Mouse (Mus musculus) heart, embryonic 16.5 days (tissue): ENCODE results near the gene Usp29. TPM values are rescaled to one million over a fixed set of nuclear protein-coding genes. Genes with fewer than 3 reads are reported as not detected.

ENCODE experiments used
- ATAC-seq: fragments of 200-750 bp; cut with Nextera tagmentation; replicated peaks from 2 replicates; pipeline ENCODE4 v1.8.0; 2017; ENCODE audit warnings: moderate number of reproducible peaks; ENCODE audit not compliant: insufficient read depth, low FRiP score; ENCODE audit errors: extremely low read depth
- H3K27ac ChIP-seq: fragments of 300-500 bp; sonication (generic); 2 replicates; pipeline ENCODE4 v1.5.1; 2014; ENCODE audit warnings: mild to moderate bottlenecking, low read length, control low read depth, moderate library complexity
- H3K27me3 ChIP-seq: fragments of 300-500 bp; sonication (generic); 2 replicates; pipeline ENCODE4 v1.6.1; 2014; ENCODE audit warnings: low read length, mixed read lengths; ENCODE audit not compliant: control insufficient read depth, insufficient read depth
- H3K36me3 ChIP-seq: fragments of 300-500 bp; sonication (generic); 2 replicates; pipeline ENCODE4 v1.6.1; 2014; ENCODE audit not compliant: control insufficient read depth, insufficient read depth
- H3K4me1 ChIP-seq: fragments of 300-500 bp; sonication (generic); 2 replicates; pipeline ENCODE4 v1.6.1; 2014; ENCODE audit warnings: low read length, mixed read lengths; ENCODE audit not compliant: control insufficient read depth, insufficient read depth
- H3K4me2 ChIP-seq: fragments of 300-500 bp; sonication (generic); 2 replicates; pipeline ENCODE4 v1.6.1; 2014; ENCODE audit warnings: low read depth, mild to moderate bottlenecking, control low read depth, low read length
- H3K4me3 ChIP-seq: fragments of 300-500 bp; sonication (generic); 2 replicates; pipeline ENCODE4 v1.5.1; 2014; ENCODE audit warnings: mild to moderate bottlenecking, control low read depth, low read length
- H3K9ac ChIP-seq: fragments of 300-500 bp; sonication (generic); 2 replicates; pipeline ENCODE4 v1.6.1; 2014; ENCODE audit warnings: low read length, control low read depth
- H3K9me3 ChIP-seq: fragments of 300-500 bp; sonication (generic); replicated peaks from 2 replicates; pipeline ENCODE4 v1.6.1; 2016; ENCODE audit warnings: low read length; ENCODE audit not compliant: control insufficient read depth
- whole genome bisulfite sequencing: fragments of 180-500 bp; shearing (Covaris S2); extraction: QIAGEN DNeasy Blood & Tissue Kit; methylation state at CpG from one replicate; pipeline ENCODE4 v1.1.7; 2014; 5-methylcytosine and 5-hydroxymethylcytosine counted together
- polyA plus RNA-seq: library from polyadenylated mRNA; unstranded; fragments of >200 nt; fragmentation: Nextera tagmentation; extraction: Ambion mirVana; gene quantifications from 2 replicates; pipeline ENCODE4 v1.2.1, GENCODE M21; 2015

Usp29 gene
- polyA plus RNA-seq, 1 experiment from 2014 or later, result 6.1 TPM

- H3K9me3 ChIP-seq, result no peaks in the 10 kb centered on the region
- 72% methylated on average over 11 of the region's 11 CpGs for WGBS
- no peaks in the 10 kb centered on the region for H3K27me3 ChIP-seq
- H3K27ac ChIP-seq, result no peak overlapping the region
- no peaks in the 10 kb centered on the region for H3K36me3 ChIP-seq
- H3K9ac ChIP-seq, result no peak overlapping the region
- no peak overlapping the region for H3K4me2 ChIP-seq
- no peak for ATAC-seq
- H3K4me1 ChIP-seq, result no peaks in the 10 kb centered on the region
- no peak overlapping the region for H3K4me3 ChIP-seq
These were observed 95.7 kb downstream of the Usp29 start for GRCm38 (mm10) chr7:6825966-6826647.

DNA sequence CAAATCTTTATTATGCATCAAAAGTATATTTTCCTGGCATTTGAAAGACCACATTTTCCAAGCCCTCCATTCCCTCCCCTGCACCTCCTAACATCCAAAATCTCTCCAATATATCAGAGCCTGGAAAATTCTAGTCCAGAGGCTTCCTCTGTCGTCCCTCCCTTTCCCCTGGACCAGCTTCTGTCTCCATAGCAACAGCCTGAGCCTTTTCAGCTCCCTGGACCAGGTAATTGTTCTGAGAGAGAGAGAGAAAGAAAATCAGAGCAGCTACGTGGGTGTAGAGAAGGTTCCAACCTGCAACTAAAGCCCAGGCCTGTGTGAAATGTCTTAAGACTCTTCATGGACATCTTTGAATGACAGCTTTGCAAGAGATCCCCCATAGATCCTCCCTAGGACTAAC lies 98.8 kb downstream of the Usp29 start:
- no peaks in the 10 kb centered on the region for H3K27me3 ChIP-seq
- 41% methylated on average over 2 of the region's 2 CpGs for WGBS
- no peak for ATAC-seq

DNA sequence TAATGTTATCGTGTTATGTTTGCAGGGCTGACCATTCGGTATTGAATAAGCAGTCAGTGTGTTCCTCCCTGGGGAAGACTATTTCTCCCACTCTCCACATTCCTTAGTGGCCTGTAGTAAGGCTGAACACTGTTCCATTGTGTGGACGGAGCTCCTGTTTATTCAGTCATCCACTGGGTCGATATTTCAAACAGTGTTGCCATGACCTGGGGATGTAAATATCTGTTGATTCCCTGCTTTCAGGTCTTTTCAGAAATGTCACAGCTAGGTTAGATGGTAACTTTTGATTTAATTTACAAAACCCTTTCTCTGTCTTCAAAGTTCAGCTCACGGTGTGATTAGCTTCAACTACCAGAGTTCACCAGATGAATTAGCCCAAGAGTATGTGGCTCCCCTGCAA lies 104.6 kb downstream of the Usp29 start:
- ATAC-seq, result no peak
- WGBS, result 55% methylated on average over 5 of the region's 5 CpGs
- Histone ChIP-seq H3K4me3 (no peak overlapping the region), H3K4me2 (no peak overlapping the region), H3K27me3 (no peaks in the 10 kb centered on the region), H3K36me3 (no peaks in the 10 kb centered on the region), H3K27ac (no peak overlapping the region), H3K9ac (no peak overlapping the region), H3K9me3 (no peaks in the 10 kb centered on the region), H3K4me1 (no peaks in the 10 kb centered on the region)

More for the DNA sequence above, 98.8 kb downstream of the Usp29 start:
- H3K9me3 ChIP-seq, result no peaks in the 10 kb centered on the region
- no peaks in the 10 kb centered on the region for H3K36me3 ChIP-seq
- no peaks in the 10 kb centered on the region for H3K4me1 ChIP-seq
- no peak overlapping the region for H3K4me2 ChIP-seq
- H3K27ac ChIP-seq, result no peak overlapping the region
- H3K4me3 ChIP-seq, result no peak overlapping the region
- no peak overlapping the region for H3K9ac ChIP-seq

- Histone ChIP-seq H3K4me3 (no peak overlapping the region), H3K4me1 (no peaks in the 10 kb centered on the region), H3K9me3 (no peaks in the 10 kb centered on the region), H3K27me3 (no peaks in the 10 kb centered on the region), H3K36me3 (no peaks in the 10 kb centered on the region), H3K4me2 (no peak overlapping the region), H3K27ac (no peak overlapping the region), H3K9ac (no peak overlapping the region)
- WGBS, result 39% methylated on average over 5 of the region's 5 CpGs
- no peak for ATAC-seq
These were observed 105.0 kb downstream of the Usp29 start for GRCm38 (mm10) chr7:6835351-6835750.

DNA sequence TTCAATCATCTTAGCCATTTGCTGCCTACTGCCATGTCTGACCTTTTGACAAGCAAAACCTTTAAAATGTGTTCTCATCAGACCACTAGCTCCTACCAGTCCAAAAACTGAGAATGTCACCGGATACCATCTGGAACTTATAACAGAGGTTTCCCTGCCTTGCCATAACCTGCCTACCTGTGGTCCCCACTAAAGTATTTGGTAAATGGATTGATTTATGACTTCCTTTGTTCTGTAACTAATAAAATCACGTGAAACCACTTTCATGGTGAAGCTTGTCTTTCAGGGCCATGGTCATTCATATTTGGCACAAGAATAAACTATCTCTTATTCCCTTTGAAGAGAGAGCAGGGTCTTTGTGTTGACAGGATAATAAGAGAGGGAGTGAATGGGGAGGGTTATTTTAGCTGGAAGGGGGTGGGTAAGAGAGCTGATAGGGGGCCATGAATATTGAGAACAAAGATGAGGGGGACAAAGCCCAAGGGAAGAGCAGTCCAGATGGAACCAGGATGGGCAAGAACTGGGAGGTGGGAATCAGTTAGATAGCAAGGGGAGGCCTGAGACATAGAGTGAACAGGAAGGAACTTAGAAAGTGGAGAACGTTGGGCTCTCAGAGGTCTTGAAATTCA lies 107.0 kb downstream of the Usp29 start:
- Histone ChIP-seq H3K4me1 (no peaks in the 10 kb centered on the region), H3K36me3 (no peaks in the 10 kb centered on the region), H3K9me3 (no peaks in the 10 kb centered on the region), H3K4me3 (no peak overlapping the region), H3K27me3 (no peaks in the 10 kb centered on the region), H3K4me2 (no peak overlapping the region), H3K9ac (no peak overlapping the region), H3K27ac (no peak overlapping the region)
- ATAC-seq, result no peak
- WGBS, result 60% methylated on average over 3 of the region's 3 CpGs

DNA sequence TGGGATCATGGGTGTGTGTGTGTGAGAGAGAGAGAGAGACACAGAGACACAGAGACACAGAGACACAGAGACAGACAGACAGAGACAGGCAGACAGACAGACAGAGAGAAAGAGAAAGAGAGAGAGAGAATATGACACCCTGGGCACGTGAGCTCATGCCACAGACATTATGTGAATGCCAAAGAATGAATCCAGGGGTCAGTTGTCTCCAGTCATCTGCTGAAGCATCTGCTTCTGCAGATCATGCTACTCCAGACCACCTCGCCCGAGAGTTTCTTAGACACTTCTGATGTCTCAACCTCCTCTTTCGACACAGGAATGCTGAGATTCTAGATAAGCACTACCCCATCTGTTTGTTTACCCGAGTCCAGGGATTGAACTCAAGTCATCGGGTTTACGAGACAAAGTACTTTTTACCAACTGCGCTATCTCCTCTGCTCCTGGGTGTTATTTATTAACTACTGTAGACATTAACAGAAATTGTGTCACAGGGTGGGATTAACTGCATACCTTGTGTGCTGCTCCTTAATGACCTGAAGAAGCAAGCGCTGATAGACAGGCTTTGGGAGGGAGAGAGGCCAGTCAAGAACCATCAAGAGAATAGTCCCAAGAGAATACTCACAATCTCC lies 107.7 kb downstream of the Usp29 start:
- 39% methylated on average over 9 of the region's 9 CpGs for WGBS
- H3K4me3 ChIP-seq, result no peak overlapping the region
- no peak overlapping the region for H3K4me2 ChIP-seq
- no peak overlapping the region for H3K27ac ChIP-seq
- no peaks in the 10 kb centered on the region for H3K27me3 ChIP-seq
- H3K36me3 ChIP-seq, result no peaks in the 10 kb centered on the region
- ATAC-seq, result no peak
- no peak overlapping the region for H3K9ac ChIP-seq
- H3K4me1 ChIP-seq, result no peaks in the 10 kb centered on the region
- H3K9me3 ChIP-seq, result no peaks in the 10 kb centered on the region

DNA sequence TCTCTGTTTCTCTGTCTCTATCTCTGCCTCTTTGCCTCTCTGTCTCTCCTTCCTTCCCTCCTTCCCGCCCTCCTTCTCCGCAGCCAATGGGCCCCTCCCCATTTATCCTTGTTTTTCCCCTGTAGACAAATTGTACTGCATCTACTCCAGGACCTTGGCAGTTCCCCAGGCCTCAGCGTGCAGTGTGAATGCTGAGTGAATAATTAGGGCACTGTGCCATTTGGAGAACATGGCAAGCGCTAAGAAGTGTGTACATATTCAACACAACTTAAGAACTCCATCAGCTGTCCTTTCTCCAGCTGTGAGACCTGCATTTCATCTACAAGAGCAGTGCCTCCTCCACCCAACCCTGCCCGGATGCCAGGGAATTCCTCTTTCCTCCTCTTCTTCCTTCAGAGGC lies 110.5 kb downstream of the Usp29 start:
- H3K36me3 ChIP-seq, result no peaks in the 10 kb centered on the region
- H3K9ac ChIP-seq, result no peak overlapping the region
- H3K4me2 ChIP-seq, result no peak overlapping the region
- H3K4me1 ChIP-seq, result no peaks in the 10 kb centered on the region
- no peaks in the 10 kb centered on the region for H3K27me3 ChIP-seq
- no peaks in the 10 kb centered on the region for H3K9me3 ChIP-seq
- no peak; the same call in 1 of the 2 replicates for ATAC-seq
- no peak overlapping the region for H3K4me3 ChIP-seq
- H3K27ac ChIP-seq, result no peak overlapping the region
- WGBS, result 52% methylated on average over 5 of the region's 5 CpGs

GRCm38 (mm10) chr7:6849495-6849894 lies 119.1 kb downstream of the Usp29 start:
- Histone ChIP-seq H3K36me3 (no peaks in the 10 kb centered on the region), H3K4me1 (no peaks in the 10 kb centered on the region), H3K27ac (no peak overlapping the region), H3K9ac (no peak overlapping the region), H3K4me3 (no peak overlapping the region), H3K9me3 (no peaks in the 10 kb centered on the region), H3K4me2 (no peak overlapping the region), H3K27me3 (no peaks in the 10 kb centered on the region)
- no peak for ATAC-seq
- WGBS, result 58% methylated on average over 3 of the region's 3 CpGs

DNA sequence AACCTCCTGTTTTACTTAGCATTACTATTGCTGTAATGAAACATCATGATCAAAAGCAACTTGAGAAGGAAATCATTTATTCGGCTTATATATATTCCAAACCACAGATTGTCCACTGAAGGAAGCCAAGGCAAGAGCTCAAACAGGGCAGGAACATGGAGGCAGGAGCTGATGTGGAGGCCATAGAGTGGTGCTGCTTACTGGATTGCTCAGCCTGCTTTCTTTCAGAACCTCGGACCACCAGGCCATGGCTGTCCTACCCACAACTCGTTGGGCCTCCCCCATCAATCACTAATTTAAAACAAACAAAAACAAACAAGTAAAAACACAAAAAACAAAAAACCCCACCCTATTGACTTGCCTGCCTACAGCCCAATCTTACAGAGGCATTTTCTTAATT lies 119.9 kb downstream of the Usp29 start:
- H3K27ac ChIP-seq, result no peak overlapping the region
- H3K4me1 ChIP-seq, result no peaks in the 10 kb centered on the region
- H3K4me3 ChIP-seq, result no peak overlapping the region
- no peaks in the 10 kb centered on the region for H3K9me3 ChIP-seq
- 62% methylated on average over 3 of the region's 3 CpGs for WGBS
- no peaks in the 10 kb centered on the region for H3K36me3 ChIP-seq
- H3K27me3 ChIP-seq, result no peaks in the 10 kb centered on the region
- H3K4me2 ChIP-seq, result no peak overlapping the region
- no peak overlapping the region for H3K9ac ChIP-seq
- no peak for ATAC-seq
